Mouse (Mus musculus) liver, embryonic 11.5 days (tissue): ENCODE data around the gene Spata31d1a. TPM values are rescaled to one million over a fixed set of nuclear protein-coding genes. Genes with fewer than 3 reads are reported as not detected.

Experiments used
- ATAC-seq: fragments of 200-750 bp; cut with Nextera tagmentation; replicated peaks from 2 replicates; pipeline ENCODE4 v1.8.0; 2017; ENCODE audit warnings: moderate number of reproducible peaks, mild to moderate bottlenecking, moderate TSS enrichment, moderate library complexity; ENCODE audit not compliant: low FRiP score
- DNase-seq: peaks from one replicate; pipeline ENCODE4 v3.0.0-alpha.2; 2017; ENCODE audit warnings: low spot score
- H3K27ac ChIP-seq: fragments of 300-500 bp; sonication (generic); 2 replicates; pipeline ENCODE4 v1.5.1; 2014; ENCODE audit warnings: mild to moderate bottlenecking, low read depth, low read length, control low read depth
- H3K27me3 ChIP-seq: fragments of 300-500 bp; sonication (generic); replicated peaks from 2 replicates; pipeline ENCODE4 v1.6.1; 2014; ENCODE audit warnings: low read length, mixed read lengths; ENCODE audit not compliant: control insufficient read depth, insufficient read depth
- H3K36me3 ChIP-seq: fragments of 300-500 bp; sonication (generic); 2 replicates; pipeline ENCODE4 v1.6.1; 2014; ENCODE audit warnings: mild to moderate bottlenecking, low read length, moderate library complexity, mixed read lengths; ENCODE audit not compliant: control insufficient read depth, insufficient read depth
- H3K4me1 ChIP-seq: fragments of 300-500 bp; sonication (generic); replicated peaks from 2 replicates; pipeline ENCODE4 v1.6.1; 2014; ENCODE audit warnings: low read length, mixed read lengths; ENCODE audit not compliant: control insufficient read depth, insufficient read depth
- H3K4me2 ChIP-seq: fragments of 300-500 bp; sonication (generic); 2 replicates; pipeline ENCODE4 v1.6.1; 2014; ENCODE audit warnings: mild to moderate bottlenecking, control low read depth, moderate library complexity
- H3K4me3 ChIP-seq: fragments of 300-500 bp; sonication (generic); 2 replicates; pipeline ENCODE4 v1.5.1; 2014; ENCODE audit warnings: low read depth, low read length, control low read depth
- H3K9ac ChIP-seq: fragments of 300-500 bp; sonication (generic); 2 replicates; pipeline ENCODE4 v1.6.1; 2014; ENCODE audit warnings: low read depth, low read length, control low read depth
- H3K9me3 ChIP-seq: fragments of 300-500 bp; sonication (generic); 2 replicates; pipeline ENCODE4 v1.6.1; 2016; ENCODE audit warnings: low read length, inconsistent platforms, mixed read lengths; ENCODE audit not compliant: control insufficient read depth
- WGBS: fragments of 180-500 bp; shearing (Covaris S2); extraction: QIAGEN DNeasy Blood & Tissue Kit; methylation state at CpG from one replicate; pipeline ENCODE4 v1.1.7; 2014; 5-methylcytosine and 5-hydroxymethylcytosine counted together
- polyA plus RNA-seq: library from polyadenylated mRNA; unstranded; fragments of >200 nt; fragmentation: Nextera tagmentation; extraction: Ambion mirVana; gene quantifications from 2 replicates; pipeline ENCODE4 v1.2.1, GENCODE M21; 2014

The Spata31d1a gene
- polyA plus RNA-seq, 1 experiment from 2014 or later, result 0.11 TPM

DNA sequence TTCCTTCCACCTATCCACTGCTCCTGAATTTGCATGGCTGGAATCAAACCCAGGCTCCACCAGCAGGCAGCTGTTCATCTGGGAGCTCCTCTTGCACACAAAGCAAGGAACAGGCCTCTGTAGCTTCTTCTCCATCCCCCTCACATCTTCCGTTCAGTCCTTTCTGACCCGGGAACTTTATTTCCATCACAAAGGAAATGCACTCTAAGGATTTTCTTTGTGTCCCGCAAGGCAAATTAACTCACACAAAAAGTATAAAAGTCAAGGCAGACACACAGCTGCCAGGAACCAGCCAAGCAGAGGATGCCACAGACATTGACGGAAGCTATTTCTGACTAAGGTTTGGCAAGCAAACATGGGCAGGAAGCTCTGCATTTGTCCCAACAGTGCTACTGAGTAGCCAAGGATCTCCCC is 53.1 kb downstream of the Spata31d1a start:
- WGBS, result 70% methylated on average over 4 of the region's 4 CpGs
- DNase-seq (no peak), ATAC-seq (no peak)
- Histone ChIP-seq H3K4me2 (no peak overlapping the region), H3K27ac (peak overlapping the region; percentile 3), H3K9ac (no peak overlapping the region), H3K27me3 (no peaks in the 10 kb centered on the region), H3K9me3 (no peaks in the 10 kb centered on the region), H3K4me1 (peaks cover 3% of the 10 kb centered on the region; the same call in 1 of the 2 replicates), H3K36me3 (peaks cover 26% of the 10 kb centered on the region; the same call in 1 of the 2 replicates), H3K4me3 (no peak overlapping the region)

DNA sequence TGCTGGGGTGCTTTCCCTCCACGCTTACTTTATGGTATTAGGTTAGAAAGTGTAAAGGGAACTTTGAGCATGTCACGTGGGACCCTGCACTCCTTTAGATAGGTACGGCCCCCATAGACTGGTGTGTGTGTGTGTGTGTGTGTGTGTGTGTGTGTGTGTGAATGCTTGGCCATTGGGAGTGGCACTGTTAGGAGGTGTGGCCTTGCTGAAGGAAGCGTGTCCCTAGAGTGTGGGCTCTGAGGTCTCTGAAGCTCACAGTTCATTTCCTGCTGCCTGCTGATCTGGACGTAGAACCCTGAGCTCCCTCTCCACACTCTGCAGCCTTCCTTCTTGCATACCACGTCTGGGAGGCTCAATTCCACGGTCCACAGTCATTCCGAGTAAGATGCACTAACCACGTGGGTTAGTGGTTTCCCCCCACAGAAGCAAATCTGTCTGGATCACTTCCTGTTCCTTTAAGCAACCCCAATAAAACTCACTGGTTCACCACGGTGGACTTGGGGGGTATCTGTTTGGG is 53.8 kb downstream of the Spata31d1a start:
- ATAC-seq (peak; percentile 21), DNase-seq (no peak)
- 57% methylated on average over 10 of the region's 10 CpGs for WGBS
- H3K27me3 ChIP-seq, result no peaks in the 10 kb centered on the region
- no peak overlapping the region for H3K4me2 ChIP-seq
- peak overlapping the region; percentile 3; the same call in 1 of the 2 replicates for H3K27ac ChIP-seq
- no peaks in the 10 kb centered on the region for H3K9me3 ChIP-seq
- H3K9ac ChIP-seq, result no peak overlapping the region
- peaks cover 3% of the 10 kb centered on the region; the same call in 1 of the 2 replicates for H3K4me1 ChIP-seq
- H3K4me3 ChIP-seq, result no peak overlapping the region
- peaks cover 26% of the 10 kb centered on the region; the same call in 1 of the 2 replicates for H3K36me3 ChIP-seq

GRCm38 (mm10) chr13:59655718-59656315 is 54.3 kb downstream of the Spata31d1a start:
- Histone ChIP-seq H3K36me3 (peaks cover 23% of the 10 kb centered on the region; the same call in 1 of the 2 replicates), H3K9ac (no peak overlapping the region), H3K4me1 (peaks cover 3% of the 10 kb centered on the region; the same call in 1 of the 2 replicates), H3K4me2 (no peak overlapping the region), H3K27ac (no peak overlapping the region), H3K9me3 (no peaks in the 10 kb centered on the region), H3K4me3 (no peak overlapping the region), H3K27me3 (no peaks in the 10 kb centered on the region)
- ATAC-seq (no peak), DNase-seq (no peak)
- 89% methylated on average over 15 of the region's 15 CpGs for WGBS

DNA sequence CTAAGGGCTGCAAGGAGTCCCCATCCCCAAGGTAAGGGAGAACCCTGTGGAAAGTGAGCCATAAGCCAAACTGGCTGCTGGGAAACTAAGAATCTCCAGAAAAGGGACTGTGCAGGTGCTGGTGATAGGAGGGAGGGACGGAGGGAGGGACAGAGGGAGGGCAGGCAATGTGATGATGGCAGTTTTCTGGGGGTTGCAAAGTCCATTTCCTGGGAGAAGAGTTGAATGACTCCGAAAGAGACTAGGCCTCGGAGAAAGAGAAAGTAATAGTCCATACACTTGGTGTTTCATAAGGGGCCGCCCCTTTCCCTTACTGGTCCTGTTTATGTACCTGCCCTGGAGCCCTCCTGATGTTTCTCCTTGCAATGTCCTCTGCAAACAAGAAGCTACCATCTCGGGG is 55.7 kb downstream of the Spata31d1a start:
- H3K4me3 ChIP-seq, result no peak overlapping the region
- no peak overlapping the region for H3K27ac ChIP-seq
- ATAC-seq, result no peak
- H3K27me3 ChIP-seq, result no peaks in the 10 kb centered on the region
- peaks cover 23% of the 10 kb centered on the region; the same call in 1 of the 2 replicates for H3K36me3 ChIP-seq
- peaks cover 3% of the 10 kb centered on the region; the same call in 1 of the 2 replicates for H3K4me1 ChIP-seq
- no peak overlapping the region for H3K4me2 ChIP-seq
- H3K9me3 ChIP-seq, result no peaks in the 10 kb centered on the region
- WGBS, result 84% methylated on average over 5 of the region's 5 CpGs
- H3K9ac ChIP-seq, result no peak overlapping the region
- DNase-seq, result no peak

GRCm38 (mm10) chr13:59653136-59653535 is 57.0 kb downstream of the Spata31d1a start:
- Histone ChIP-seq H3K4me2 (no peak overlapping the region), H3K9me3 (no peaks in the 10 kb centered on the region), H3K36me3 (peaks cover 28% of the 10 kb centered on the region), H3K9ac (no peak overlapping the region), H3K4me1 (peaks cover 3% of the 10 kb centered on the region; the same call in 1 of the 2 replicates), H3K27ac (no peak overlapping the region), H3K27me3 (no peaks in the 10 kb centered on the region), H3K4me3 (no peak overlapping the region)
- DNase-seq (no peak), ATAC-seq (no peak)
- WGBS, result 88% methylated on average over 3 of the region's 3 CpGs

DNA sequence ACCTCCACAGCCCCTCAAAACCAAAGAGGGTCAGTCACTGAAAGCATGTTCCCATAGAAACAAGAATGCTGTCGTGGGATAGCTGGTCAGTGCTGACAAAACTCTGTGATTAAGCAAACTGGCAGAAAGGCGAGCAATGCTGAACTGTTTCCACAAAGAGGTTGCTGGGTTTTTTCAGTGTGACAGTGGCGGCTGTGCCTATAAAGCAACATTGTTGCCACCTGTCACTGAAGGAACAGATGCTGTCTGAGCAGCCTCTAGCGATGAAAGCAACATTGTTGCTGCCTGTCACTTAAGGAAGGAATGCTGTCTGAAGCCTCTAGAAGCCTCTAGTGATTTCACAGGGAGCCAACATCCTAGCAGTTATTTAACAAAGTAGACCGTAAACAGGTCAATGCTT is 57.5 kb downstream of the Spata31d1a start:
- no peak overlapping the region for H3K4me3 ChIP-seq
- no peak overlapping the region for H3K9ac ChIP-seq
- ATAC-seq (no peak), DNase-seq (no peak)
- H3K4me2 ChIP-seq, result no peak overlapping the region
- H3K4me1 ChIP-seq, result peaks cover 3% of the 10 kb centered on the region; the same call in 1 of the 2 replicates
- no peaks in the 10 kb centered on the region for H3K9me3 ChIP-seq
- 83% methylated on average over 5 of the region's 5 CpGs for WGBS
- H3K27me3 ChIP-seq, result no peaks in the 10 kb centered on the region
- H3K36me3 ChIP-seq, result peaks cover 23% of the 10 kb centered on the region
- no peak overlapping the region for H3K27ac ChIP-seq

Other genes starting within 250 kb of the Spata31d1a start
- gene Agtpbp1, start 125.1 kb downstream of the Spata31d1a start, polyA plus RNA-seq, result 15.6 and 16.9 TPM in 2 replicates
- gene Naa35, start 125.1 kb downstream of the Spata31d1a start, polyA plus RNA-seq, result 53.6 and 59.7 TPM in 2 replicates
- gene Golm1, start 34.5 kb downstream of the Spata31d1a start, polyA plus RNA-seq, result 87.9 and 96.5 TPM in 2 replicates
- not detected in 2 replicates for gene 4921517D22Rik, start 16.2 kb downstream of the Spata31d1a start, polyA plus RNA-seq
- gene Spata31d1b, start 2.0 kb upstream of the Spata31d1a start, polyA plus RNA-seq, result not detected in 2 replicates
- gene Spata31d1d, start 21.4 kb upstream of the Spata31d1a start, polyA plus RNA-seq, result not detected in 2 replicates
- gene 1700014D04Rik, start 36.4 kb upstream of the Spata31d1a start, polyA plus RNA-seq, result not detected in 2 replicates
- gene Isca1, start 59.5 kb upstream of the Spata31d1a start, polyA plus RNA-seq, result 173 and 181 TPM in 2 replicates
- not detected in 2 replicates for gene Gm49354, start 71.9 kb upstream of the Spata31d1a start, polyA plus RNA-seq
- gene Tut7, start 112.8 kb upstream of the Spata31d1a start, polyA plus RNA-seq, result 68.2 and 69.5 TPM in 2 replicates